Mouse (Mus musculus): ENCODE data around the gene Ntsr1.

Ntsr1 gene

DNA sequence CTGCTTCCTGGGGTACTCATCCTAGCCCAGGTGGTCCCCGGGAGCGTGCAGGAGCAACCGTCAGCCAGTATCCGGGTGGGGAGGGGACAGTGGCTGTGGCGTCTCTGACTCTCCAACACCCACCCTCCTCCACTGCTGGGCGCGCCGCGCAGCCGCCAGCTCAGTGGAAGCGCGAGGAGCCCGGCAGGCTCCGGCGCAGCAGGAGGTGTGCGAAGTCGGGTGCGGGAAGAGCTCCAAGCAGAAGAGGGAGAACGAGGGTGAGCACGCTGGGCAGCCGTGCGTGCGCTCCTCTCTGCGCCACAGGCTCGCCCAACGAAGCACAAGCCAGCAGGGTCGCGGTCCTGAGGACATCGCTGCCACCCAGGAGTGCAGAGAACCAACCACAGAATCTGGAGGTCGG is at the start of gene Ntsr1:
Ntsr1 (plus strand) TSS at position 236 of the 400 bp plus-strand sequence.
- no peak for DNase-seq (ENCODE audit: low spot score)

DNA sequence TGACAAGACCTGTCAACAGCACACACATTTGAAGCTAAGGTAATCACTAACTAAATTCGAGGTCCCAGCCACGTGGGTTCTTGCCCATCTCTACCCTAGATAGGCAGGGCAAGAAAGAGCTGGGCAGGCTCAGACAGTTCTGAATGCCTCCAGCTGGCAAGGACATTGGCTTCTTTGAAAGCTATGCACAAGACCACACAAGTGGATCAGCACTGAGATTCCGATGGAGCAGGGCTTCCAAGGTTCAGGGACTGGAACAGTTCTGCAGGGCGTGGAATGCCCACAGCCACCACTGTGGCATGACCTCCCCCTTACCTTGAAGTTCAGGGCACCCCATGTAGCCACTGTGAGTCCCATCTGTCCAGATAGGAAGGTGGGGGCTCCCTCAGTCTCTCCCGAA is 49.2 kb upstream of the Ntsr1 start:
- DNase-seq (ENCODE audit: low spot score), result no peak

DNA sequence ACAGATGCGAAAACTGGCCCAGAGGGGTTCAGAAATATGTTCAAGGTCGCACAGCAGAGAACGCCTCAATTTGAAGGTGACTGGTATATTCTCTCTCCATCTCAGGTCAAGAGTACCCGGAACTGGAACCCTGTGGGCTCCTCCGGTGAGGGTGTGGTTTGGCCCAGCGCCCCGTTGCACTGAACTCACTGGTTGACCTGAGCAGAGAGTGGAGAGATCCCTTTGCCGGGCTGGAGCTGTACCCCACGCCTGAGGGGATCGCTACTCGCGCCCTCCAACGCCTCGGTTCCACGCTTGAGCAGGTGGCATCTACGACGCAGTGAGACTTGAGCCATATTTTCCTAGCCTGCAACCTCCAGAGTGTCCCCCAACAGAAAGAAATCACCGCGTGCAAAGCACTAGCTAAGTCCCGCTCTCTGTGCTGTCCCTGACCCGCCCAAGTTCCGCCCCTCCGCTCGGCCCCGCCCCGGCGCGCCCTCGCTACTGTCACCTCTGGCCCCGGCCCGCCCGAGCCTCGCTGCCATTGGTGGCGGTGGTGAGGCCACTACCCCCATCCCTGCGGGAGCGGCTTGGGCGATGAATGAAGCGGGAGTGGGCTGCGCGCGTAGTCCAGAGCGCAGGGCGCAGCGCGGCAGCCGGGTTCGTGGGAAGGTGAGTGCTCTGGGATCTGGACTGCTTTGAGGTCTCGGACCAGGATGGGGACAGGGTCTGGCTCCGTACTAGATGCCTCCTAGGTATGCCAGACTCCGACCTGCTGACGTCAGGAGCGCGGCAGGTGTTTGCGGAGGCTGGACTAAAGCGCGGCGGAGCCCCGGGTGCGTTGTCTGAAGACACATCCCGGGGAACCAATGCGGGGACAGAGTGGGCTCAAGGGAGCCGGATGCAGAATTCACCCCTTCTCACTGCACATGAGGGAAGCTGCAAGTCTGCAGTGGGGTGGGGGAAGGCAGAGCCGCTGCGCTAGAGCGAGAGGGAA is 43.8 kb upstream of the Ntsr1 start, which contains the start of gene Slco4a1:
Slco4a1 (plus strand) TSS at position 523 of the 976 bp plus-strand sequence.
- DNase-seq (ENCODE audit: low spot score), result peak; percentile 87

DNA sequence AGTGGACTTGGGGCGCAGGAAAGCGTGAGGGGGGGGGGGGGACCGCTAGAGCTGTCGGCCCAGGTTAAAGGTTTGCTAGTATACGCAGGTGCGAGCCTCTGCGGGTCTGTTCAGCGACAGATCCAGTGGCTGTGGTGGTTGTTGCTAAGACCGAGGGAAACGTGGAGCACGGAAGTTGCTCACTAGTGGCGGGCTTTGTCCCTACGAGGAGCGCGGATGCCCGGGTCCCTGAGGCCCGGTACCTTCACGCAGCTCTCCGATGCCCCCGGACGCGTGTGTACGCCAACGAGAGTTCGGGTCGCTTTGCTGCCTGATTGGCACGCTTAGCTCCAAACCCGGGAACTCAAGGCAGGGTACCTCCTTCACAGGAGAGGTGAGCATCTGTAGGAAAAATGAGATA is 43.1 kb upstream of the Ntsr1 start:
- DNase-seq (ENCODE audit: low spot score), result no peak

DNA sequence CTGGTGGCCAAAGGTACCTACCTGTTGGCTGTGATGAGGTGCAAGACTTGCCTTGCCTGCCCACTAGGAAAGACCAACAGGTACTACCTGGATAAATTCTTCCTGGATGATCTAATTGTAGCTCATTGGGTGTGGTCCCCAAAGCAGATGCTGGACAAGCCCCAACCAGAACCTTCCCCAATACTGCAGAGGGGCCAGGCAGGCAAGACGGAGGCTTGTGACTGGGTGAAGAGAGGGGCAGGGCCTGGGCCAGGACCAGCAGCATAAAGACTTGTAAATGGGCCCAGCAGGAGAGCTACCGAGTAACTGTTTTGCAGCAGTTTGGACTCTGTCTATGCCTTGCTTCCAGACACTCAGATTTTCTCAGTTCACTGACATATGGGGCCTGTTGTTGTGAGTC is 42.1 kb upstream of the Ntsr1 start:
- DNase-seq (ENCODE audit: low spot score), result no peak

DNA sequence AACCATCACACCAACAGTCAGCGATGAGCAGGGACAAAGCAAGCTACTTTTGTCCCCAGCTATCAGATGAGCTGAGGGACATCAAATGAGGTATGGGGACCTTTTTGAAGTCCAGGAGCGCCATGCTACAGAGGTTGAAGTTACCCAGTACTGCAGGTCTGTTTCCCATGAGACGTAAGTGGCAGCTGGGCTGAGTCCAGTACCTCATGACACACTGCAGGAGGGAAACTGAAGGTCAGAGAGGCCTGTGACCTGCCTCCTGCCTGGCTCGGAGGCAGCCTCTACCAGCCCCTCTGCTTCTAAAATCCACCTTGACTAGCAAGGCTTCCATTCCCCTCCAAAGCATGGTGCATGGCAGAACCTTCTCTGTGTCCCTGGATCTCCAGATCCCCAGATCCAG is 40.3 kb upstream of the Ntsr1 start:
- DNase-seq (ENCODE audit: low spot score), result no peak

DNA sequence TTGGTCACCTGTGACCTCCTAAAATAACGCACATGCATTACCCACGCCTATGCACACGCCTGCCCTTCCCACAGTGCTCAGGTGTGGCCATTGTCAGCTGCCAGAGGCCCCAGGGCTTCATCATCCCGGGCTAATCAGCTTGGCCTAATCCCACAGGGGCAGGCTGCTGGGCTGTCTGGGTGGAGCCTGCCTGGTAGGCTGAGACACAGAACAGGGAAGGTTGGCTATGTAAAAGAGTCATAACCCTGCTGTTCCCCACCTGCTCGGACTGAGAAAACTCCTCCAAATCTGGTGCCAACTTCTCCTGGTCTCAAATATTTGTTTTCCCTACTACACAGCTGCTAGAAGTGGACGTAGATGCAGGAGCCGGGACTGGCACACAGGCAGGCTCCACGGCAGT is 39.0 kb upstream of the Ntsr1 start:
- no peak for DNase-seq (ENCODE audit: low spot score)

DNA sequence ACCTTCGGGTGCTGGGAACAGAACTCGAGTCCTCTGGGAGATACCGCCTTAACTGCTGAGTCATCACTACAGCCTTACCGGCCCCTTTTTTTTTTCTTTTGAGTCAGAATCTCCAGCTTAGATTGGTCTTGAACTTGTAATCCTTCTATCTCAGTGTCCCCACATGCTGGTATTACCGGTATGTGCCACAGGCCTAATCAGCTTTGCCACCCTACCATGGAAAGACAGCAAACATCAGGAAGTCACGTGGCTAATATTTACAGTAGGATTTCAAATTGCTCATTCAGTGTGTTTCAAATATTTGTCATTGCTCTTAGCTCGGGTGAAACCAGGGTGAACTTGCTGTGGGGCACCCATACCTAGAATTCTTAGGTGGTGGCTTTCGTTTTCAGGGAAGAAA is 37.2 kb upstream of the Ntsr1 start:
- DNase-seq (ENCODE audit: low spot score), result no peak

DNA sequence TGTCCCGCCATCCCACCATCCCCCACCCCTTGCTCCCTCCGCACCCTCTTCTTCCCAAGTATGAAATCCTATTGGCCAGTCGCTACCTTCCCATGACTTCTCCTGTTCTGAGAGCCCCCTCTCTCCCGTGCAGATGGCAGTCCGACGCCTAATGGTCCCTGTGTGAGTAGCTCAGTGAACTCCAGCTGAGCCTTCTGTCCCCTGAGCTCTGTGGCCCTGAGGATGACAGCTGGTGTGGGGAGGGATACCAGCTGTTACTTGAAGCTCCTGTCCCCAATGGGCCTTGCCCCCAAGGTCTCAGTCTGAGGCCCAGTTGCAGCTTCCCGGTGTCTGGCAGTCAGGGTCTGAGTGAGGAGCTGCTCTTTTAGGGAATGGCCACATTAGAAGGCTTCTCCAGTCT is 33.3 kb upstream of the Ntsr1 start:
- no peak for DNase-seq (ENCODE audit: low spot score)

DNA sequence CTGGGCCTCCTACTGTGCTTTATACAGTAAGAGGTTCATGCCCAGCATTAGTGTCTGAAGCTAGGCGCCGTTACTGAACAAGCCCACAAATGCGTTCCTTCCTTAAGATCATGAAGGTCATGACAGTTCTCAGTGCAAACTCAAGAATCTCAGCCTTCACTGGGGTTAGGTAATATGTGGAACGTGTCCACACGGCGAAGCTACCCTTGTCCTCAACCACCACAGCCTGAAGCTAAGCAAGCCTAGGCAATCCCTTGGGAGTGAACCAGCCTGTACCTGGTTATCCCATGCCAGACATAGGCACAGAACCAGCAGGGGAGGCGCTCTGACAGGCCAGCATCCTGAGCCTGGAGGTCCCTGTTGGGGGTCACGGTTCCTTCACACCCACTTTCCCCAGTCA is 30.9 kb upstream of the Ntsr1 start:
- no peak for DNase-seq (ENCODE audit: low spot score)

DNA sequence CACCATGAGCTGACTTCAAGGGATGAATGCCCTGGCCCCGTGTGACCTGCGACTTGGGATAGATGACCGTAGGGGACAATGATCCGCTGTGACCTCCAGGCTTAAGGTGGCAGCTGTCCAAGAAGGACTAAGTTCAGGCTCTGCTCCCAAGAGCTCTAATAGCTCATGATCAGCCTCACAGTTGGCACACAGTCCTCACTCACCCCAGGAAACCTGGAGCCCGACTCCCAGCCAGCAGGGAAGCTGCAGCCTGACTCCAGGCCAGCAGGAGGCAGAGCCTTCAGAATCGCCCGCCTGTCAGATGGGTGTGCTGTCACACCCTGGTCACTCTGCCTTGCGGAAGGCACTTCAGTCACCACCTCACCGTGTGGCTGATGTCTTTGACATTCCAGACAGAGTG is 30.0 kb upstream of the Ntsr1 start:
- no peak for DNase-seq (ENCODE audit: low spot score)

DNA sequence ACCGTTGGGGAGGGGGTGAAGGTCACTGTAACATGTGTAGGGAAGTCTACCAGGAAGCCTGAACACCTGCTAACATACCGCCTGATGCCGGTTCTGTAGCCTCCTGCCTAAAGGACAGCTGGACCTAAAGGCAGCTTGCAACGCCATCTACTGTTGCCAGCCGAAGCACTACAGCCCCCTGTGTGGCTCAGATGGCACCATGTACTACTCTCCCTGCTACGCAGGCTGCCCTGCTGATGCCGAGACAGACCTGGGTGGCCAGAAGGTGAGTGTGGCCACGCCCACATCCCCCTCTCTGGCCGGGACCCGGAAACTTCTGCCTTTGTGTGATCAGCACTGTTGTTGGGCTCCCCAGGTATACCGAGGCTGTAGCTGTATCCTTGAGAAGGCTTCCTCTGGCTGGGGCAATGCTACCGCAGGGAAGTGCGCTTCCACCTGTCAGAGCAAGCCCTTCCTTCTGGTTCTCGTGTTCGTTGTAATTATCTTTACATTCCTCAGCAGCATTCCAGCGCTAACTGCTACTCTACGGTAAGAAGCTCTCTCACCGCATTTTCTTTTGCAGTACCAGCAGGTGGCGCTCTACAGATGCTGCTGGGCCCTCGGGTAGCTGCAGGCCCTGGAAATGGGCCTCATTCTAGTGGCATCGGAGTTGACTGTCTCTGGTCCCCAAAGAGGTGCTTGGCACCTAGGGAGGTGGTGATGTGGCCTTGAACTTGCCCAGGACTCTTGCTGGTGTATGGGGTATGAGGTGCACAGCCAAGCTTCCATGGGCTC is 27.3 kb upstream of the Ntsr1 start:
- peak; percentile 23 for DNase-seq (ENCODE audit: low spot score)

DNA sequence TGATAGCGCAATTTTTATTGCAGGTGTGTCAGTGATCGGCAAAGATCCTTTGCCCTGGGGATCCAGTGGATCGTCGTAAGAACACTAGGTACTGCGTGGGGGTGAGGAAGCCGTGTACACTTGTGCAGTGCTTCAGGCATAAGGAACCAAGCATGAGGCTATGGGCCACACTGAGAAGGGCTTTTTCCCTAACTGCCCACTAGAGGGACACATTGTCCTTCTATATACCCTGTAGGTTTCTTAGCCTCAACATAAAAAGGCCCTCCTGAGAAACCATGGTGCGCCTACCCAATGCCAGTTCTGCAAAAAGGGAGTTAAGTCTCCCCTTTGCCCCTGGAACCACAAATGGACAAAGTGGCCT is 26.7 kb upstream of the Ntsr1 start:
- DNase-seq (ENCODE audit: low spot score), result no peak

DNA sequence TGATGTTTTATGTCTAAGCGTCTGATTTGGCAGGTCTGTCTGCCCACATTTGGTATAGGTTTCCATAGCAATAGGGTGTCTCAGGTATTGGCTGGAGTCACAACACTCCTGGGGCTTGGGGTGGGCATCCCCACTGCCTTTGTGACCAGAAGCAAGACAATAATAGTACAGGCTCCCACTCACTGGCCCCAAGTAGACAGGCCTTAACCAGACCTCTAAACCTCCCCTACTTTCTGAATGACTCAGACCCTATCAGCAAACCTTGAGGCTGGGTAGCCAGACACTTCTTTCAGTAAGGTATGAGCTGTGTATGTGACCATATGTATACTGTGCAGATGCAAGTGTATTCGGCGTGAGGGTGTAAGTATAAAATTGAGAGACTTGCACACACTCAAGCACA is 24.9 kb upstream of the Ntsr1 start:
- DNase-seq (ENCODE audit: low spot score), result no peak

DNA sequence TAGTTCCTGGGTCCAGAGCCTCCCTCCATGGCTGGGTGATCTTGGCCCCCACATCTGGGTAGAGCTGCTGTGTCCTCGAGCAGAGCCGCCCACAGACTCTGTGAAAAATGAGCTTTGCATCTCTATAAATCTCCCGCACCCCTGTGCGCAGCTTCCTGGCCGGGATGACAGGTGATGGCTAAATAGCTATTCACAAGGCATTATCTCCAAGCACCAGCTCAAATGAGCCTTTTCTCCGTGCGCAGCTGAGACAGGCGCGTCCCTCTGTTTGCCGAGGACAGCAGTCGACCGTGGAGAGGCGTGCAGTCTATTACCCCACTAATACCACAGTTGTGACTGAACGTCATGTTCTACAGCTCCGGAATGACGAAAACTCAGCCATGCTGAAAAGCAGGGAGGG is 17.5 kb upstream of the Ntsr1 start:
- DNase-seq (ENCODE audit: low spot score), result no peak

DNA sequence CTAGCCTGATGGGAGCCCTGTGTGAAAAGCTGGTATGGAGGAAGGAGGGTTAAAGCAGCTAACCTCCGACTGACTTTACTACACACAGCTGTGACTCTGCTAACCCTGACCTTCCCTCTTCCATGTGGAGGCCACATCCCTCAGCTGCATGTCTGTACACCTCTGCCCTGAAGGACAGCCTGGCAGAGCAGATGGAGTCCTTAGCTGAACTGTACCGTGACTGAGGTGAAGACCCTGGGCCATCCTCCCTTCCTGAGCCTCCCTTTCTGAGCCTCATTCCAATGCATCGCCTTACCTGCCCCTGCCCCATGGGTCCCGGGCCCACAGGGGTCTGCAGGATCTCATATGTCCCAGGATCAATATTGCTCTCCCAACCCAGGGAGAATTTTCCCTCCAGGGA is 14.9 kb upstream of the Ntsr1 start:
- DNase-seq (ENCODE audit: low spot score), result no peak

DNA sequence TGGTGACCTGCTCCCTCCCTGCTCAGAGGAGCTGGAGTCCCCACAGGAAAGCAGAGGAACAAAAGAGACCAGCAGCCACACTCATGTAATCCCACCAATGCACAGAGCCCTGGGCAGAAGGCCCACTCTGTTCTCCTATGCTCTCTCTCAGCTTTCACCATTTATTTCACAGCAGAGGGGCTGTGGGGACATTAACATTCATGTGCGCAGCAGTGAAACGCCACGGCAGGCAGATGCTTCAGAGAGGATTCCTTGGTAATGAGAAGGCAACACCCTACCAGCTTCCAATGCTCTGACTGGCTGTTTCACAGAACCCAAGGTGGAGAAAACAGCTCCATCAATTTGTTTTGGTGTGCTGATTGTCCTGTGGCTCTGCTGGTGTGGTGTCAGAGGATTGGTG is 14.5 kb upstream of the Ntsr1 start:
- DNase-seq (ENCODE audit: low spot score), result no peak

DNA sequence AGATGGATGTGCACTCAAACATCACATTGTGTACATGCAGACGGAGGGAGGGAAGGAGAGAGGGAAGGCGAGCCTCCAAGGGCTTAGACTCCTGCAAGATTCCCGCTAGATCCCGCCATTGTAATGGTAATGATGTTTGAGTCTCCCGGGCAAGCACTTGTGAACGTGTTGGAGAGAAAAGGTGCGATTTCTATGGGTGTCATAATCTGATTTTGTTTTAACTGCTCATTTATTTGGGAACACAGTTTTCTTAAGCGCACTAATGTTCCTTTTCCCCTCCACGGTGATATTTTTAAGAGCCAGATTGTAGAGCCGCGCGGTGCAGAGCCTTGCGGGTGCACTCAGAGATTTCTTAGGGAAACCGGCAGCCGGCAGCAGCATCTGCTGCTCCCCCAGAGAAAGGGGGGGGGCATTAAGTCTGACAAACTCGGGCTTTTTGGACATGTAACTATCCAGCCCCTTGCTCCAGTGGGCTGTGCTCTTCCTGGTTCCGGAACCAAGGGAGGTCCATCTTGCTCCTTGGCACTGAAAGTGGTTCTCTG is 11.5 kb upstream of the Ntsr1 start:
- no peak for DNase-seq (ENCODE audit: low spot score)

DNA sequence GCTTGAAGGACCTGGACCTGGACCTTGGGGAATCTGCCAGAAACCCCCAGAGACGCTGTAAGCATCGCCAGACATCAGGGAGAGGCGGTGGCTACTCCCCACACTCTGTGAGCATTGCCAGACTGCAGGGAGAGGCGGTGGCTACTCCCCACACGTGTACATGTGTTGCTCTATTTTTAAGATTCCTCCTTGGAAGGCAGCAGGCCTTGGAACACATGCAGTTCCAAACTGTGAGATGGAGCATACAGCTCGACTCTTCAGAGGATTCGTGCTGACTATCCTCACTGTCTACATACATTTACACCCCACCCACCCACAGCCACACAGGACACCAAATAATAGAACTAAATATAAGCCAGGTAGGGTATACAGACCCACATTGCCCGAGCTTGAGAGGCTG is 3.9 kb upstream of the Ntsr1 start:
- no peak for DNase-seq (ENCODE audit: low spot score)

DNA sequence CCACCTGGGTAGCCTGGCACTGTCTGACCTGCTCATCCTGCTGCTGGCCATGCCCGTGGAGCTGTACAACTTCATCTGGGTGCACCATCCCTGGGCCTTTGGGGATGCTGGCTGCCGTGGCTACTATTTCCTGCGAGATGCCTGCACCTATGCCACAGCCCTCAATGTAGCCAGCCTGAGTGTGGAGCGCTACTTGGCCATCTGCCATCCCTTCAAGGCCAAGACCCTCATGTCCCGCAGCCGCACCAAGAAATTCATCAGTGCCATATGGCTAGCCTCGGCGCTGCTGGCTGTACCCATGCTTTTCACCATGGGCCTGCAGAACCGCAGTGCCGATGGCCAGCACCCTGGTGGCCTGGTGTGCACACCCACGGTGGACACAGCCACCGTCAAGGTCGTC is 950 bp downstream of the Ntsr1 start:
- DNase-seq (ENCODE audit: low spot score), result no peak

DNA sequence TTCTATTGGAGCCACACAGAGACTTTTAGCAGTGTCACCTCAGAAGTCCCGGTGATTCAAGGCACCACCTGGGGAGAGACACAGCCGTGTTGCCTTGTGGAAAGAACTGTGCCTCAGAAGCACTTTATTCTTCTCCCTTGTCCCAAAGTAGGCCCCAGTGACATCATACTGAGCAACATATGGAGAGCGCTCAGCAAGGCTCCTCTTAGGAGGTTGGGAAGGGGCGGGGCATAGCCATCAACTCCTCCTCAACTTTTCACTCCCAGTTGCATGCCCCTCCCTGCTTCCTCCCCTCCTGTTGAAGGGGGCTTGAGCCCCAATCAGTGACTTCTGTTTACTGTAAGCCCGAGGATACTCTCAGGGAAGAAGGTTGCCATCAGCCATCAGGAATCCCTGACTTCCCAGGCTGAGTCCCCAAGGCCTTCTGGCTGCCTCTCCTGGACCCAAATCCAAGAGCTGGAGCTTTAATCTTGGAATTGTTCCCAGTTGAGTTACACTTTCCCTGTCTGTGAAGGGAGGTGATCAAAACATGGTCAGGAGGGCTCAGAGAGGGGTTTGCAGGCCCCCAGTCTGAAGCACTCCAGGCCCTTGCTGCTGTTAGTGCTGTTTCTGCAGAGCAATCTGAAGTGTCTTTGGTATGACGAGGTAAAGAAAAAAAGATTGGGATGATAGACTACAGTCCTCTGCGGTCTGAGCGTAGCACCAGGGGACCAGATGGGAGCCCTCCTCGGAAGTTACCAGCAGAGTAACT is 1.6 kb downstream of the Ntsr1 start:
- DNase-seq (ENCODE audit: low spot score), result no peak

DNA sequence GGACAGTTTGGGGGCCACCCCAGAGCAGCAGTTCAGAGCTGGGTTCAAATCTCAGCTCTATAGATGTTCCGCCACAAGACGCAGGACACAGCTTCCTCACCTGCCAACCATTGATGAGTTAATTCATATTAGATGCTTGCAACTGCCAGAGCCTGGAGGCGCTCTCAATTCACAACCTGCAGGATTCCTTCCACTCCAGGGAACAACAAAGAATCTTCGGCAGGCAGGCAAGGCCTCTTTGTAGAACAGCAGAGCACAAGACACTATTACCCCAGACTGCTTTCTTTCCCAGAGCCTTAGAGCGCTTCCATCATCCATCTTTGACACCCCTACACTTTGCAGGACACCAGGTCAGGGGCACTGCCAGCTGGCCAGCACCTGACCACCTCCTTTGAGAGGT is 6.5 kb downstream of the Ntsr1 start:
- DNase-seq (ENCODE audit: low spot score), result no peak

Measured in T-cell, adult 2 months (primary cell).